Mouse (Mus musculus) kidney, adult 2 months (tissue): ENCODE measurements around the gene Dr1. TPM values are rescaled to one million over a fixed set of nuclear protein-coding genes. Genes with fewer than 3 reads are reported as not detected.
"Not testable (repeated sequence)": the region's sequence is repeated elsewhere in the genome, so short reads cannot be mapped to it uniquely, and the experiment has no call there.

Experiments used
- DNase-seq: peaks from one replicate; pipeline ENCODE4 v3.0.0; 2021
- H3K27ac ChIP-seq: fragments of 200-500 bp; 2 replicates; pipeline ENCODE4 v1.5.1; 2012; ENCODE audit warnings: low read depth, low read length, control low read depth, inconsistent platforms; ENCODE audit not compliant: insufficient read depth
- H3K27me3 ChIP-seq: fragments of 200-500 bp; replicated peaks from 2 replicates; pipeline ENCODE4 v1.6.1; 2012; ENCODE audit warnings: mild to moderate bottlenecking, moderate library complexity, low read length, inconsistent platforms; ENCODE audit not compliant: control insufficient read depth, insufficient read depth
- H3K36me3 ChIP-seq: fragments of 200-500 bp; 2 replicates; pipeline ENCODE4 v1.6.1; 2012; ENCODE audit warnings: mild to moderate bottlenecking, moderate library complexity, low read length, inconsistent platforms; ENCODE audit not compliant: control insufficient read depth, insufficient read depth
- H3K4me1 ChIP-seq: fragments of 200-500 bp; 2 replicates; pipeline ENCODE4 v1.6.1; 2011; ENCODE audit warnings: low read length; ENCODE audit not compliant: control insufficient read depth, insufficient read depth
- H3K4me3 ChIP-seq: fragments of 200-500 bp; 2 replicates; pipeline ENCODE4 v1.5.1; 2011; ENCODE audit warnings: mild to moderate bottlenecking, low read depth, low read length, control low read depth; ENCODE audit not compliant: insufficient read depth
- CTCF ChIP-seq: fragments of 200-500 bp; conservative IDR thresholded peaks from 2 replicates; pipeline ENCODE4 v1.5.1; 2011; ENCODE audit warnings: low read depth, mild to moderate bottlenecking, control low read depth, low read length, moderate library complexity, mixed read lengths; ENCODE audit not compliant: insufficient read depth, insufficient read length
- POLR2A ChIP-seq: fragments of 200-500 bp; IDR thresholded peaks from one replicate; pipeline ENCODE4 v1.6.1; 2011; ENCODE audit warnings: low read depth, low read length, control low read depth
- WGBS: fragments of 180-500 bp; shearing (Covaris S2); methylation state at CpG from one replicate; pipeline ENCODE4 v1.1.7; 2018; 5-methylcytosine and 5-hydroxymethylcytosine counted together
- polyA plus RNA-seq: library from polyadenylated mRNA; depleted of rRNA; stranded (reverse); fragments of >200 nt; gene quantifications from 2 replicates; pipeline ENCODE4 v1.2.3, GENCODE M21; 2012; rRNA removed

Dr1 gene
- 16.3 and 19.5 TPM in 2 replicates for polyA plus RNA-seq

DNA sequence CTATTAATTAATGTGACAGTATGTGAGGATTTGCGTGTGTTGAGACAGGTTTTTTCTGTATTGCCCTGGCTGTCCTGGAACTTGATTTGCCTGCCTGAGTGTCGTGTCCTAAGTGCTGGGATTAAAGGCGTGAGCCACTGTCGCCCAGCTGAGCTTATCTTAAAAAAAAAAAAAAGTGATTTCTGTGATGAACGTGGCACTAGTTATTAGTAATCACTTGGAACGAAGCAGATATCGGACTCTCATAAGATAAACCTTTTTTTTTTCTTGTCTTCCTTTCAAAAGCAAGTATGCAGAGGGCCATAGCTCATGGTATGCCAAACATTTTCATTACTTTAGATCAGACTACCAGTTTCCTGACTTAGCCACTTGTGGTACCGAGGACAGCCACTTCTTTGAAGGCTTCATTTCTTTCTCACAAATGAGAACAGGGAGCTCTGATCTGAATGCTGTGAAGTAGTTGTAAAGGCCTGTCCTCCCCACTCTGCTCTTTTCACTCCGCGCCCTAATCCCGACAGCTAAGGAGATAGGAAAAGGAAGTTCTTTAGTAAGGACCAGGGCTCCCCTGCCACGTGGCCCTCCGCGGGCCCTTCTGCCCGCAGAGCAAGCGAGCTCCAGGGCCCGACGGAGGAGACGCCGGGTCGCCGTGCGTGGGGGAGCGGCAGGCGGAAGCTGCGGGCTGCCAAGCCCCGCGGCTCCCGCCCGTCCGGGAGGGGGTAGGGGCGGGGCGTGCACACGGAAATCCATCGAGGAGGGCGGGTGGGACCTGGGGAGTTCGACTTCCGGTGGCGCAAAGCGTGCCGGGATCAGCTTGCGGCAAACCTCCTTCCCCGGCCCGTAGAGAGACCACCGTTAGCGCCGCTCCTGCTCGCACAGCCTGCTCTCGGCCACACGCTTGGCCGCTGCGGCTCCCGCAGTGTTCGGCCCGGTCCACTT lies at the start of gene Dr1:
TSS of gene Dr1 (plus strand) at position 771 of the 936 bp plus-strand sequence.
- peak within 1 kb of the TSS; percentile 96 for H3K27ac ChIP-seq
- 3% methylated on average over 55 of the region's 55 CpGs for WGBS

DNA sequence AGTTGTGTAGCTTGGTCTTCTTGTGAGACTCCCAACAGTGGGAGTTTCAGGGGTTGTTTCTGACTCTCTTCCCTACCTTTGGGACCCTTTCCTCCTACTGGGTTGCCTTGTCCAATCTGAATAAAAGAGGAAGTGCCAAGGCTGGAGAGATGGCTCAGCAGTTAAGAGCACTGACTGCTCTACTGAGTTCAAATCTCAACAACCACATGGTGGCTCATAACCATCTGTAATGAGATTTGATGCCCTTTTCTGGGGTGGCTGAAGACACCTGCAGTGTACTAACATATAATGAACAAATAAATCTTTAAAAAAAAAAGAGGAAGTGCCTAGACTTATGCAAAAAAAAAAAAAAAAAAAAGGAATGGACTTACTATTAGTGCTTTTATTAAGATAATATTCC lies 44.6 kb upstream of the Dr1 start:
- no peak overlapping the region for H3K27ac ChIP-seq
- no peaks in the 10 kb centered on the region for H3K27me3 ChIP-seq
- H3K36me3 ChIP-seq, result no peaks in the 10 kb centered on the region
- no peak overlapping the region for H3K4me3 ChIP-seq
- TF ChIP-seq CTCF (no peak), POLR2A (no peak)
- DNase-seq, result no peak
- H3K4me1 ChIP-seq, result no peaks in the 10 kb centered on the region

More for the DNA sequence above, at the start of gene Dr1:
- H3K36me3 ChIP-seq, result no peaks in the 10 kb centered on the region
- no peaks in the 10 kb centered on the region for H3K27me3 ChIP-seq
- H3K4me1 ChIP-seq, result peaks cover 10% of the 10 kb centered on the region; the same call in 1 of the 2 replicates
- TF ChIP-seq CTCF (no peak), POLR2A (peak; percentile 81)
- H3K4me3 ChIP-seq, result peak within 1 kb of the TSS; percentile 76
- DNase-seq, result peak; percentile 91

GRCm38 (mm10) chr5:108226159-108226558 lies 42.5 kb upstream of the Dr1 start:
- Histone ChIP-seq H3K36me3 (no peaks in the 10 kb centered on the region), H3K4me1 (no peaks in the 10 kb centered on the region), H3K27ac (no peak overlapping the region), H3K27me3 (no peaks in the 10 kb centered on the region), H3K4me3 (no peak overlapping the region)
- DNase-seq, result peak; percentile 44
- TF ChIP-seq POLR2A (no peak), CTCF (no peak)

DNA sequence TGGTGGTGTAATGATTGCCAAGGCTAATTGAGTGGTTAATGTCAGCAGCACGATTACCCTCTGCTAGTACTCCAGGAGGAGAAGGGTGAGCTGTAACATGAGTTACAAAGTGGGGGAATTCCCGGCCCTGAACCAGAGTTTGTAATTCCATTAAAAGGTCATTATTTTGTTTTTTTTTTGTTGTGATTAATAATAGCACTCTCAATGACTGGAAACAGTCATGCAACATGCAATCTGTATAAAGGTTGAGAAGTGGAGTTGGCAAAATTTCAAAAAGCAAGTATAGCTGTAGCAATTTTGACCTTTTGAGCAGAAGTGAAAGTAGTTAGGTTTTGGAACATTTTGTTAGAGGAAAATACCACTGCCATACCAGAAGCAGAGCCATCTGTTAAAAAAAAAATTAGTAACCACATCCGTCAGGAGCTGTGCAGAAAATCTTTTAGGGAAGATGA lies 22.4 kb upstream of the Dr1 start:
- 26% methylated on average over 3 of the region's 3 CpGs for WGBS

GRCm38 (mm10) chr5:108250033-108250432 lies 18.7 kb upstream of the Dr1 start:
- Histone ChIP-seq H3K36me3 (no peaks in the 10 kb centered on the region), H3K4me1 (no peaks in the 10 kb centered on the region), H3K27ac (no peak overlapping the region), H3K27me3 (no peaks in the 10 kb centered on the region), H3K4me3 (no peak overlapping the region)
- no peak for DNase-seq
- 60% methylated on average over 2 of the region's 2 CpGs for WGBS
- no peak for TF ChIP-seq CTCF
- no peak for TF ChIP-seq POLR2A

More for the DNA sequence above, 22.4 kb upstream of the Dr1 start:
- Histone ChIP-seq H3K4me3 (no peak overlapping the region), H3K36me3 (no peaks in the 10 kb centered on the region), H3K4me1 (no peaks in the 10 kb centered on the region), H3K27ac (no peak overlapping the region), H3K27me3 (no peaks in the 10 kb centered on the region)
- peak; percentile 9 for DNase-seq
- TF ChIP-seq CTCF, result no peak
- TF ChIP-seq POLR2A, result no peak

DNA sequence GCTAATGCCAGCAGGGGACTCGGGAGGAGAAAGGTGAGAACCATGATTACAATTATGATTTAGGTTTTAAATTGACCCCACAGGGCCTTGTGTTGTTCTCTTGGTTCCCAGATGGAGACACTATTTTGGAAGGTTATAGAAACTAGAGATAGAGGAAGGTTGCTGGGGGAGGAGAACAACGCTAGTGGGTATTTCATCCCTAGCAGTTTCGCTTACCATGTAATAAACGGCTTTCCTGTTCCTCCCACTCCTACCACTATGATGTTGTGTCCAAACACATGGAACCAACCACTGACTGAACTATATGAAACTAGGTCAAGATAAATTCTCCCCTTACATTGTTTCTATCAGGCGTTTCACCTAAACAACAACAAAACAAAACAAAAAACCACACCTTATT lies 13.4 kb upstream of the Dr1 start:
- no peaks in the 10 kb centered on the region for H3K27me3 ChIP-seq
- H3K36me3 ChIP-seq, result no peaks in the 10 kb centered on the region
- H3K4me1 ChIP-seq, result no peaks in the 10 kb centered on the region
- 67% methylated on average over 5 of the region's 5 CpGs for WGBS
- H3K4me3 ChIP-seq, result no peak overlapping the region
- DNase-seq, result no peak
- no peak for TF ChIP-seq CTCF
- TF ChIP-seq POLR2A, result no peak
- no peak overlapping the region for H3K27ac ChIP-seq

DNA sequence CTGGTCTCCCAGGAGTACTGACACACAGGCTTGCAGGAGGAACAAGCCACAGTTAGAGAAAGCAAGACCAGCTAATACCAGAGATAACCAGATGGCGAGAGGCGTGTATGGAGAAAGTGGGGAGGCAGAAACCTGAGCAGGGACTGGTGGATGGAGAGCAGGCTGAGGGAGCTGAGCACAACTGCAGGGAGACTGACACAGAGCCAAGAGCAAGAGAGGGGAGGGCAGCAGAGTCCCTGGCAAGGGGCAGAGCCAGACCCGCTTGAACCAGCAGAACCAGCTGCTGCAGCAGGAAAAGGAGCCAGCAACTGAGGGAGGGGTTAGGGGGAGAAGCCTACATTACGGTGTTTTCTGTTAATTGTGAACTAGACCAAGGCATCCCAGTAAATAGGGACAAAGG lies 6.0 kb upstream of the Dr1 start:
- H3K36me3 ChIP-seq, result no peaks in the 10 kb centered on the region
- 23% methylated on average over 4 of the region's 4 CpGs for WGBS
- peak; percentile 84 for DNase-seq
- H3K4me3 ChIP-seq, result no peak overlapping the region
- peak overlapping the region; percentile 3; the same call in 1 of the 2 replicates for H3K27ac ChIP-seq
- no peak for TF ChIP-seq CTCF
- H3K4me1 ChIP-seq, result peaks cover under 1% of the 10 kb centered on the region; the same call in 1 of the 2 replicates
- no peaks in the 10 kb centered on the region for H3K27me3 ChIP-seq

DNA sequence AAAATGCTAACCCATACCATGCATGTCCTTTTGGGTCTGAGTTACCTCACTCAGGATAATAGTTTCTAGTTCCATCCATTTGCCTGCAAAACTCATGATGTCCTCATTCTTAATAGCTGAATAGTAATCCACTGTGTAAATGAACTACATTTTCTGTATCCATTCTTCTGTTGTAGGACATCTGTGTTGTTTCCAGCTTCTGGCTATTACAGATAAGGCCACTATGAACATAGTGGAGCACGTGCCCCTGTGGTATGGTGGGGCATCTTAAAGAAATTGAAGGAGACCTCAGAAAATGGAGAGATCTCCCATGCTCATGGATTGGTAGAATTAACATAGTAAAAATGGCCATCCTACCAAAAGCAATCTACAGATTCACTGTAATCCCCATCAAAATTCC lies 4.9 kb upstream of the Dr1 start:
- H3K36me3 ChIP-seq, H3K27me3 ChIP-seq, H3K4me3 ChIP-seq, H3K27ac ChIP-seq, DNase-seq, H3K4me1 ChIP-seq: not testable (repeated sequence)
- WGBS, result 92% methylated on average over 1 of the region's 1 CpGs
